Comparison of ENCODE assay signal across 24 mouse cellular contexts in the genomic region with DNA sequence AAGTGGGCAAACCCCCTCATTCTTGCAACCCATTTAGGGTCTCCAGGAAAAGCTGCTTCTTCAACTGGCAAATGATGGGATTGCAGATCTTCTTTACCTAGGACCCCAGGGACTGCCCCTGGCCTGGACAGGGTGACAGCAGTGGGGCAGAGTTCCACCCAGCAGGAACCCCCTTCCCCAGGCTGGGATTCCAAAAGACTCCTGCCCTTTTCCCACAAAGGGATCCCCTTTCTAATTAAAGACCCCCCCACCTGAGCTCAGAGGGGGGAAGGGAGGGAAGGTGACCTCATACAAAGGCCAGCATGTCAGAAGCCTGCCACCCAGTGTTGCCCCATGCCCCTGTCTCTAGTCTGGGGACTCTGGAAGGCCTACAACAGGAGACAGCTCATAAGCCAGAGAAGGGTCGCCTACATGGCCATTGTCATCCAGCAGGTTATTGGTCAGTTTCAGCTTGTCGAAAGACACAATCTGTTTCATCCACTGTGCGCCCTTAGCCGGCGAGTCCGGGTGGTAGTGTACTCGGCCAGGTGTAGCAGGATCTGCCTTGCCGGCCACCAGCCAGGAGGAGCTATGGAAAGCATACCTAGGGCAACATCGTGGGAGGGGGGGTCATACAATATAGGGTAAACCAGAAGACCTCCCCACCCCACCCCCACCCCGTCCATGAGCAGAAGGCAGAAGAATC. TPM values are rescaled to one million over a fixed set of nuclear protein-coding genes. Genes with fewer than 3 reads are reported as not detected.
DNase-seq lines count a peak whose midpoint lies in the region; ATAC-seq lines count a peak whose summit lies in the region.
"Had no signal": no experiment of that assay in that cellular context is flagged by ENCODE, and none has a peak within 500 bp of the region (broad histone marks: within the 10 kb centered on the region; RNA-seq: fewer than 3 reads in every experiment).

No protein-coding gene starts in this region.

- DNase-seq in heart, adult 11 months = peak; percentile 72
- no peak for DNase-seq in heart, postnatal 10 days
- no peak for DNase-seq in lung, adult 18-20 months
- peak; percentile 39 for DNase-seq in embryonic facial prominence, embryonic 10.5 days (ENCODE audit: low spot score)
- DNase-seq in cerebellum, adult 11-12 months = no peak
- DNase-seq: adrenal gland, postnatal 14 days; cerebellum, adult 9-10 months; gastrocnemius, postnatal 10 days; kidney, adult 8-10 months; kidney, postnatal 10 days; lung, postnatal 10 days; midbrain, embryonic 14.5 days; thymus, postnatal 36 days had no signal

- H3K4me3 ChIP-seq in lung, embryonic 15.5 days = peak overlapping the region; percentile 50; the same call in 1 of the 2 replicates
- peak overlapping the region; percentile 61 for H3K4me3 ChIP-seq in embryonic facial prominence, embryonic 10.5 days
- peak overlapping the region; percentile 51; the same call in 1 of the 2 replicates for H3K4me3 ChIP-seq in limb, embryonic 12.5 days (replicated peaks)
- H3K4me3 ChIP-seq: forebrain, embryonic 15.5 days; intestine, embryonic 15.5 days; left cerebral cortex, adult 2 months; liver, embryonic 12.5 days; stomach, embryonic 15.5 days had no signal

- intact Hi-C loops in heart, postnatal 10 days (cut with DNase I) = no loop called here

- 0 out of 2 replicates have a peak overlapping the region, but pooled peaks have one; percentile 3 for H3K9ac ChIP-seq in lung, embryonic 15.5 days
- H3K9ac ChIP-seq in limb, embryonic 12.5 days (replicated peaks) = no peak overlapping the region
- H3K9ac ChIP-seq: forebrain, embryonic 15.5 days; hindbrain, embryonic 13.5 days; intestine, embryonic 15.5 days; liver, embryonic 12.5 days; stomach, embryonic 15.5 days had no signal

- WGBS in lung, embryonic 15.5 days = 46% methylated on average over 10 of the region's 10 CpGs
- WGBS in embryonic facial prominence, embryonic 10.5 days = 7% methylated on average over 10 of the region's 10 CpGs
- WGBS in limb, embryonic 12.5 days = 13% methylated on average over 10 of the region's 10 CpGs

- no peaks in the 10 kb centered on the region for H3K36me3 ChIP-seq in lung, embryonic 15.5 days
- no peaks in the 10 kb centered on the region for H3K36me3 ChIP-seq in embryonic facial prominence, embryonic 10.5 days (replicated peaks)
- H3K36me3 ChIP-seq in limb, embryonic 12.5 days = no peaks in the 10 kb centered on the region
- H3K36me3 ChIP-seq: forebrain, embryonic 15.5 days; hindbrain, embryonic 13.5 days; intestine, embryonic 15.5 days; liver, embryonic 12.5 days; stomach, embryonic 15.5 days had no signal

- H3K4me2 ChIP-seq in lung, embryonic 15.5 days = peak overlapping the region; percentile 88
- H3K4me2 ChIP-seq in limb, embryonic 12.5 days = peak overlapping the region; percentile 75; the same call in 1 of the 2 replicates
- H3K4me2 ChIP-seq: forebrain, embryonic 15.5 days; intestine, embryonic 15.5 days; liver, embryonic 12.5 days; stomach, embryonic 15.5 days had no signal

- no peaks in the 10 kb centered on the region for H3K9me3 ChIP-seq in lung, embryonic 15.5 days
- no peaks in the 10 kb centered on the region for H3K9me3 ChIP-seq in embryonic facial prominence, embryonic 10.5 days
- no peaks in the 10 kb centered on the region for H3K9me3 ChIP-seq in limb, embryonic 12.5 days
- H3K9me3 ChIP-seq: forebrain, embryonic 15.5 days; hindbrain, embryonic 13.5 days; intestine, embryonic 15.5 days; liver, embryonic 12.5 days; stomach, embryonic 15.5 days had no signal

- no peak overlapping the region for H3K27ac ChIP-seq in lung, embryonic 15.5 days
- no peak overlapping the region for H3K27ac ChIP-seq in embryonic facial prominence, embryonic 10.5 days (replicated peaks)
- no peak overlapping the region for H3K27ac ChIP-seq in limb, embryonic 12.5 days
- H3K27ac ChIP-seq: forebrain, embryonic 15.5 days; hindbrain, embryonic 13.5 days; intestine, embryonic 15.5 days; left cerebral cortex, adult 2 months; liver, embryonic 12.5 days; stomach, embryonic 15.5 days had no signal

- H3K4me1 ChIP-seq in lung, embryonic 15.5 days = peaks cover 40% of the 10 kb centered on the region
- peaks cover 59% of the 10 kb centered on the region for H3K4me1 ChIP-seq in embryonic facial prominence, embryonic 10.5 days
- H3K4me1 ChIP-seq in limb, embryonic 12.5 days (replicated peaks) = peaks cover 44% of the 10 kb centered on the region

- H3K27me3 ChIP-seq in lung, embryonic 15.5 days = peaks cover 97% of the 10 kb centered on the region
- peaks cover 98% of the 10 kb centered on the region for H3K27me3 ChIP-seq in embryonic facial prominence, embryonic 10.5 days (replicated peaks; ENCODE audit: low read depth, poor library complexity, severe bottlenecking)
- peaks cover 95% of the 10 kb centered on the region for H3K27me3 ChIP-seq in limb, embryonic 12.5 days

- no peak for ATAC-seq in lung, embryonic 15.5 days (ENCODE audit: borderline replicate concordance, extremely low read depth, low FRiP score, low TSS enrichment)
- ATAC-seq in limb, embryonic 12.5 days (ENCODE audit: insufficient number of reproducible peaks, insufficient read depth, low FRiP score, low TSS enrichment, low read depth) = no peak
- ATAC-seq: forebrain, embryonic 15.5 days; intestine, embryonic 15.5 days; liver, embryonic 12.5 days had no signal

RNA-seq across cellular contexts. Expression of gene Tbx1, which starts 6.7 kb away (rescaled TPM):
- 1 to 10 TPM in 1 of 2 experiments, under 1 TPM in 1; 0.57 to 1.1 TPM for total RNA-seq in heart, postnatal 10 days (2021)
- 10.9 and 13.1 TPM in 2 replicates for polyA plus RNA-seq in lung, embryonic 15.5 days (2015; fragmentation: Nextera tagmentation; extraction: Ambion mirVana)
- 8.1 and 9.5 TPM in 2 replicates for polyA plus RNA-seq in embryonic facial prominence, embryonic 10.5 days (2016; fragmentation: Nextera tagmentation; extraction: Ambion mirVana)
- 9.4 and 11.2 TPM in 2 replicates for polyA plus RNA-seq in limb, embryonic 12.5 days (2016; fragmentation: Nextera tagmentation; extraction: Ambion mirVana)
- total RNA-seq: adrenal gland, postnatal 14 days; common myeloid progenitor, adult 5-6 weeks; granulocyte monocyte progenitor cell, adult 5-6 weeks; megakaryocyte, adult 5-6 weeks had no signal
- polyA plus RNA-seq: liver, embryonic 12.5 days had no signal

RNA-seq across cellular contexts. Expression of gene Gp1bb, which starts 38.4 kb away (rescaled TPM):
- 1 to 10 TPM in 1 of 2 experiments, under 1 TPM in 1; 0.77 to 1.2 TPM for total RNA-seq in heart, postnatal 10 days (2021)
- polyA plus RNA-seq in lung, embryonic 15.5 days (2015; fragmentation: Nextera tagmentation; extraction: Ambion mirVana) = 2.8 and 4.3 TPM in 2 replicates
- polyA plus RNA-seq in embryonic facial prominence, embryonic 10.5 days (2016; fragmentation: Nextera tagmentation; extraction: Ambion mirVana) = 2.6 and 3.5 TPM in 2 replicates
- 3.9 and 4.3 TPM in 2 replicates for polyA plus RNA-seq in limb, embryonic 12.5 days (2016; fragmentation: Nextera tagmentation; extraction: Ambion mirVana)
- total RNA-seq: gastrocnemius, postnatal 10 days; granulocyte monocyte progenitor cell, adult 5-6 weeks had no signal

RNA-seq across cellular contexts. Expression of gene Gm49601, which starts 42.4 kb away (rescaled TPM):
- 1 to 10 TPM; 2.2 to 4.1 TPM for total RNA-seq in heart, postnatal 10 days (2021)
- 3.2 and 4.0 TPM in 2 replicates for polyA plus RNA-seq in lung, embryonic 15.5 days (2015; fragmentation: Nextera tagmentation; extraction: Ambion mirVana)
- 3.2 and 3.6 TPM in 2 replicates for polyA plus RNA-seq in embryonic facial prominence, embryonic 10.5 days (2016; fragmentation: Nextera tagmentation; extraction: Ambion mirVana)
- polyA plus RNA-seq in limb, embryonic 12.5 days (2016; fragmentation: Nextera tagmentation; extraction: Ambion mirVana) = 5.2 and 6.8 TPM in 2 replicates
- total RNA-seq: common myeloid progenitor, adult 5-6 weeks had no signal

RNA-seq across cellular contexts. Expression of gene Sept5, which starts 45.9 kb away (rescaled TPM):
- 10 to 100 TPM; 11.3 to 11.6 TPM for total RNA-seq in heart, postnatal 10 days (2021)
- polyA plus RNA-seq in lung, embryonic 15.5 days (2015; fragmentation: Nextera tagmentation; extraction: Ambion mirVana) = 20.2 and 20.9 TPM in 2 replicates
- polyA plus RNA-seq in embryonic facial prominence, embryonic 10.5 days (2016; fragmentation: Nextera tagmentation; extraction: Ambion mirVana) = 30.2 and 32.2 TPM in 2 replicates
- polyA plus RNA-seq in limb, embryonic 12.5 days (2016; fragmentation: Nextera tagmentation; extraction: Ambion mirVana) = 31.7 and 34.2 TPM in 2 replicates

Comparison
In these comparisons a context has a peak if more than half of its experiments do, and no peak if none do; other contexts are left out.
1. DNase-seq: peak in heart, adult 11 months (single experiment) and embryonic facial prominence, embryonic 10.5 days (single experiment); none in heart, postnatal 10 days (0 of 2), lung, adult 18-20 months (0 of 2) and cerebellum, adult 11-12 months (single experiment).
2. Peak in every context shown above with its lines, with median percentiles within 50 percentile points of each other: H3K4me3 ChIP-seq.